Mouse (Mus musculus) spleen, adult 12 weeks (tissue): ENCODE measurements around the gene Brd9.
"Not testable (repeated sequence)": the region's sequence is repeated elsewhere in the genome, so short reads cannot be mapped to it uniquely, and the experiment has no call there.

ENCODE experiments used
- DNase-seq: peaks from one replicate; pipeline ENCODE4 v3.0.0; 2022; ENCODE audit warnings: low spot score

Brd9 gene

GRCm38 (mm10) chr13:73990761-73991160, 53.1 kb downstream of the Brd9 start:
- no peak for DNase-seq

DNA sequence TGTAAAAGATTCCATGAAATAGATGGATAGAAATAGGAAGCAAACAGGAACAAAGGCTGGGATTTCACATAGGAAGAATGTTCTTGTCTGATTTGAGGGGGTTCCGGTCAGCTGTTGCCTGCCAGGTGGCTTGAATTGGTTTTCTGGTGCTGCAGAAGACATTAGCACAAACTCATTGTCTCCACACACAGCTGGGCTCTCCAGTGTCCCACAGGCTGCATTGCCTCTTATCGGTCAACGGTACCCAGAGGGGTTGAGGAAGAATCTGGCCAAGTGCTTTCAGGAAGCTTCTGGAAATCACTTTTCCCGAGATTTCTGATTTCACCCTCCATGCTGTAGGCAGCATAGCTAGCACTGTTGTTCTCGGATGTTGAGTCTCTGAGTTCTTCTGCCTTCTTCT, 53.7 kb downstream of the Brd9 start:
- DNase-seq, result no peak

GRCm38 (mm10) chr13:73996456-73996855, 58.8 kb downstream of the Brd9 start:
- DNase-seq, result no peak

DNA sequence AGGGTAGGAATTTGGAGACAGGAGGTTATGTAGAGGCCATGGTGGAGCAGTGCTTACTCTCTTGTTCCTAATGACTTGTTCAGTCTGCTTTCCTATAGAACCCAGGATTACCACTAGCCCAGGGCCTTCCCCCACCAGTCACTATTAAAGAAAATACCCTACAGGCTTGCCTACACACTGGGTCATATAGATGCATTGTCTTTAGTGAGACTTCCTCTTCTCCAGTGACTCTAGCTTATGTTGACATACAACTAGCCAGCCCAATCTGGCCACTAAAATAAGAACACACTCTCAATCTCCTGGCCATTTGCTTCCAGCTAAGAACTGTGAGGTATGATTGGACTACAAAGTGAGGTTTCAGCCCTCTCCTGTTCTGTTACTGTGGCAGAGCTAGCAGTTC, 62.9 kb downstream of the Brd9 start:
- DNase-seq, result no peak

DNA sequence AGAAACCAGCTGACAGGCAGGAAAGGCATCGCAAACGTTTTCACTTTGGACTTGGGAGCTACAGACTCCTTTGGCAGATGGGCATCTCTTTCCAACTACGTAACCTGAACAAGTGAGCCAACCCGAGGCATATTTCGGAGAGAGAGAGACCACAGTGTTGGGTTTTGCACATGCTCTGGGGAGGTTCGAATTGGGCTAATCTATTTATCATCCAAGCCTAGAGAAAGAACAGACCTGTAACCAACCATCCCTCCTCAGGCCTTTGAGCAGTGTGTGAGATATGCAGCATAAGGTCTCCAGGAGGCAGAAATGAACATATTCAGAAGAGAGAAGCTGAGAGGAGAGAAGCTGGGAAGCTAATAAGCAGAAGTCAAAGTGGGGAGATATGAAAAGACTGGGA, 63.4 kb downstream of the Brd9 start:
- DNase-seq, result no peak

DNA sequence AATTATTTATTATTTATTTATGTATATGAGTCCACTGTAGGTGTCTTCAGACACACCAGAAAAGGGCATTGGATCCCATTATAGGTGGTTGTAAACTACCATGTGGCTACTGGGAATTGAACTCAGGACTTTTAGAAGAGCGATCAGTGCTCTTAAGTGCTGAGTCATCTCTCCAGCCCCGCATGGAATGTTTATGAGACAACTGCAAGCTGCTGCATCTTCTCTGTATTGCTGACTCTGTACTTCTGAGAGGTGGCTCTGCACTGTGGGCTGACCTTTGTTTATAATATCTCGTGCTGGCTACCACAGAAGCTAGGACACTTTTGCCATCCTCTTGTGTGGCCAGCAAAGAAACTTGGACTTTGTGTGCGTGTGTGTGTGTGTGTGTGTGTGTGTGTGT, 63.9 kb downstream of the Brd9 start:
- no peak for DNase-seq

DNA sequence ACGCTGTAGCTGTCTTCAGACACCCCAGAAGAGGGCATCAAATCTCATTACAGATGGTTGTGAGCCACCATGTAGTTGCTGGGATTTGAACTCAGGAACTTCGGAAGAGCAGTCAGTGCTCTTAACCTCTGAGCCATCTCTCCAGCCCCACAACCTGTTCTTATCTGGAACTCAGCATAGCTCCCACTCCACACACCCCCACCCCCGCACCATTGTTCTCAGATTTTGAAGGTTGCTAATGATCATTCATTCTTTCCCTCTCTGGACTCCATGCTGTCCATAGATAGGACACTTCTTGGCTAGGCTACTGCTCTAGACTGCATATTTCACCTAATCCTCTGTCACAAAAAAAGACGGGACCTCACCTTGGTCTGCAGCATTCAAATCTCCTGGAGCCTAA, 69.3 kb downstream of the Brd9 start:
- DNase-seq, result not testable (repeated sequence)

- not testable (repeated sequence) for DNase-seq
Observed at GRCm38 (mm10) chr13:74008216-74008615, 70.6 kb downstream of the Brd9 start.

DNA sequence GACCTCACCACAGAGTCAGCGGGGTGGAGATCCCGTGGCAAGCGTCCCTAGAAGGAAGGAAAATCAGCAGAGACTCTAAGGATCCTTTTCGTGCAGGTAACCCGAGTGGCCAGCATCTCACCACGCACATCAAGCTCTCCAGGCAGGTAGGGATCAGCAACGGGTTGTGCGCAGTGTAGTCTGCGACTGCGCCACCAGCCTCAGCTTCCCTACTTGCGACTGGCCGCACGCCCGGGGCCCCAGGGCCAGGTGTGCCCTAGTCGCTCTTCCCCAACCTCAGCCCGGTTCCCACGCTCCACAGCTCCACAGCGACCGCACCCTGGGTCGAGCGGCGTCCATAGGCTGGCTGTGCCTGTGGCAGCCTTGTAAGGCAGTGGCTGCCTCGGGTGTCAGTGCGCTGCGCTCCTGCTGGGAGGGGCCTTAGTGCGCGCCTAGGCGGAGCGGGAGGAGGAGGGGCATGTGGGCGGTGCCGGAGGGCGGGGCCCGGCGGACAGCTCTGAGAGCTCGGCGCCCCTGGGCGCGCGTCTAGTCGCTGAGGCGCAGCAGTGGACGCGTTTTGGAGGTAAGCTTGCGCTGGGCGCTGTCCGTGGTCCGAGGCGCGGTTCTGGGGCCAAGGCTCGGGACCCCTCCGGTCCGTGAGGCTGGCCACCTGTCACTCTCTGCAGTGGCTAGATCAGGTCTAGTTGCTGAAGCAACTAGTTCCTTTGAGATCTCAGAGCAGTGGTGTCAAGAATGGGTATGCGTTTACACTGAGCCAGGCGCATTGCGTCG, 71.5 kb downstream of the Brd9 start, which contains the start of gene Tppp:
Tppp (plus strand) TSS at position 460 of the 771 bp plus-strand sequence.
- DNase-seq, result peak; percentile 81

- DNase-seq, result no peak
Observed at GRCm38 (mm10) chr13:74009791-74010614, 72.4 kb downstream of the Brd9 start.
